Mouse (Mus musculus) erythroblast, adult 5-6 weeks (primary cell): ENCODE data around the gene Cfap61. TPM values are rescaled to one million over a fixed set of nuclear protein-coding genes. Genes with fewer than 3 reads are reported as not detected.

ENCODE experiments used
- ATAC-seq: replicated peaks from 2 replicates; pipeline ENCODE4 v1.8.0; 2016; ENCODE audit warnings: moderate number of reproducible peaks, mild to moderate bottlenecking, moderate TSS enrichment, inconsistent platforms; ENCODE audit not compliant: poor library complexity, low FRiP score, severe bottlenecking
- total RNA-seq, 2 experiments: library from RNA; stranded (forward) in 1 of 2; stranded (reverse) in 1 of 2; fragments of 150-400 nt in 1 of 2; fragments of 200-764, 138-1000 nt in 1 of 2; gene quantifications; 2 replicates each; pipeline versions ENCODE4 v1.2.3 to v1.2.4; 2015 to 2017; ENCODE audit warnings: low replicate concordance in 2 of 2

The Cfap61 gene
- total RNA-seq, 2 experiments from 2014 or later, result not detected

- no peak for ATAC-seq
Measured at GRCm38 (mm10) chr2:146246409-146247075, 312.0 kb downstream of the Cfap61 start.

- ATAC-seq, result no peak
Measured at GRCm38 (mm10) chr2:146247576-146247975, 313.0 kb downstream of the Cfap61 start.

- no peak for ATAC-seq
Measured at GRCm38 (mm10) chr2:146249033-146249432, 314.4 kb downstream of the Cfap61 start.

GRCm38 (mm10) chr2:146250236-146250904, 315.8 kb downstream of the Cfap61 start:
- ATAC-seq, result no peak

DNA sequence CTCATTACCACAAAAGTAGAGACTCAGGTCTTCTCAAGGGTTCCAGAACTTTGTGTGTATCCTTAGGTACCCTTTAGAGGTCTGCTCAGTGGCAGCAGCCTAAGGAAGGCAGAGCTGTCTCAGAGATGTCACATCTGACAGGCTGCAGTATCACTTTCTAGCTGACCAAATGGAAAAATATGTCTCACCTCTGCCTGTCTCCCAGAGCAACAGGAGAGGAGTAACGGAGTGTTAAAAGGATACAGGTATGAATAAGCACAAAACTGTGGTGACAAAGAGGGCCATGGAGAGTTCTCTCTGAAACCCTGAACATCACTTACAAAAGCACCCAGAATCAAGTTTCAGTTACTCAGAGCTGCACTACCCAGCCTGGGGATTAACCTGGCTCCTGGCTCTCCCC, 319.8 kb downstream of the Cfap61 start:
- ATAC-seq, result no peak

DNA sequence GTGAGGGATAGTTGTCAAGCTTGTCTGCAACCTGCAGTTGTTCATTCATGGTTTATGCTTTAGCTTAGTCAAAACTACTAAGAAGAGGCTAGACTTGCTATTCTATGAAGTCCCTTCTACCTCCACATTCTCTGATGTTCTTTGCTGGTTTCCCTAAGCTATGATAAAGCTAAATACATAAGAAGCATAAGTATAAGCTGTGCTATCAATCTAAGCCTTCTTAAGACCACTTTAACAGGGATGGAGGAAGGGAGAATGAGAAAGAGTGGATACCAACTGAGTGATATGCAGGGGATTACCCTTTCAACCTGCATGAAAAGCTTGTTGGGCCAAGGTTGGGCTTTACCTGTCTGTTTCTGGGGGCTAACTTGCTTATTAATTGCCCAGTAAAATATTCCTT, 321.1 kb downstream of the Cfap61 start:
- no peak for ATAC-seq

- ATAC-seq, result no peak
Measured at GRCm38 (mm10) chr2:146256321-146256875, 321.8 kb downstream of the Cfap61 start.

GRCm38 (mm10) chr2:146257037-146257436, 322.5 kb downstream of the Cfap61 start:
- no peak for ATAC-seq

DNA sequence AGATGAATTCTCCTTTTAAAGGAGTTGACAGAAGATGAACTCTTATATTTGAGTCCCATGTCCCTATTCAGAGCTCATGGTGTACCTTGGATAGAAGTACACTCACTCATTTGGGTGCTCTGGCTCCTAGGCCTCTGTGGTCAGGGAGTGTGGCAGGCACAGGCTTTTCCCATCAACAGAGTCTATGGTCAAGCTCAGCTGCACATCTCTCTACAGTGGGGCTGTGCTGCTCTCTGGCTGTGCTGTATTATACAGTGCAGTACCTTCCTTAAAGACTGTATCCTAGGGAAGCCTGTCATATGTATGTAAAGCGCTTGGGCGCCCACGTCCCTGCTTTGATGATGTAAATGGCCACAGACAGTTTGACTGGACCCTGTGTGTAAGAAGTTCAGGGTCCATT, 323.0 kb downstream of the Cfap61 start:
- ATAC-seq, result no peak

DNA sequence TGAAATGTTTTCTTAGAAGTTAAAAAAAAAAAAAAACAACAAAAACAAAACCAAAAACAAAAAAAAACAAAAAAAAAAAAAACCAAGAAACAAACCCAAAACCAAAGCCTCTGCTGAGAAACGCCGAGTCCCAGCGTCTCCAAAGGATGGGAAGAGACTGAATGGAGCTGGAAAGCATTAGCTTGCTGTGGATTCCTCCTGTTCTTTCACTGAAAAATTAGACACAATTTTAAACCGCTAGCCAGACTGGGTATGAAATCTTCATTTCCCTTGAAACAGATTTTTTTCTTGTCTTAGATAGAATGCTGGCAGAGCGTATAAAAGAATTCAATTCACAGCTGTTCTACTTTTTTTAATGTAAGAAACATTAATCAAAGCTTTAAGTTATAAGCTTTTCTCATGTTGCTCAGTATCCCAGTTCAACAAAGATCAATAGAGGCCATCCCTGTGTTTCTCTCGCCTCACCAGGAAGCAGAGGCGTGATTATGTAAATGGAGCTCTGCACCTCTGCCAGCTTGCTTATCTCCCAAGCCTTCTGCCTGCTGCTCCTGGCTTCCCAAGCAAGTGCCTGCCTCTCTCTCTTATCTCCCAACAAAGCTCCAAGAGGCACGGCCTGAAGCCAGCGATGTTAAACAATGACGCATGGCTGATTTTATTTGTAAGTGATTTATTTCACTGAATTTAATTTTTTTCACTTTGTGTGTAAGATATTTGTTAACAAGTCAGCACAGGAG, 324.3 kb downstream of the Cfap61 start:
- ATAC-seq, result no peak

- no peak for ATAC-seq
Measured at GRCm38 (mm10) chr2:146259787-146260560, 325.4 kb downstream of the Cfap61 start.

- ATAC-seq, result no peak
Measured at GRCm38 (mm10) chr2:146261146-146261545, 326.6 kb downstream of the Cfap61 start.

GRCm38 (mm10) chr2:146262215-146262614, 327.6 kb downstream of the Cfap61 start:
- no peak for ATAC-seq

DNA sequence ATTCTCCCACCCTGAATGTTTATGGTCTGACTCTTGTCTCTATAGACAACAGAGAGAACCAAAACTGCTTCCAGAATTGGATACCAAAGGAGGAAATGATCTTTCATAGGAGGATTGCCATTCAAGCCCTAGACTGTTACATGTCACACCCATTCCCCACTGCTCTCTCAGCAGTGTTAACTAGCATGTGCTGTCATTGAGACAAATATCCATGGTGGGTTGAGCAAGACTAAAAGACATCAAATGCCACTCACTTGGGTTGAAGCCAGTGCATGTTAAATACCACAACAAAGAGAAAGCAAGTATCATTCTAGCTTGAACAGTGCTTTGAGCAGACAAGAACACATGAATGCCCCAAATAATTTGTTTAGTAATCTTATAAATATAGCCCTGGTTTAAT, 328.4 kb downstream of the Cfap61 start:
- no peak for ATAC-seq

Other genes with a start within 250 kb of the Cfap61 start
- 9.2 and 24.0 TPM in 2 replicates for gene Naa20, start 32.7 kb upstream of the Cfap61 start, total RNA-seq (2015; ENCODE audit: low replicate concordance)
- gene Naa20, start 32.7 kb upstream of the Cfap61 start, total RNA-seq (2017; ENCODE audit: low replicate concordance), result 11.8 and 22.2 TPM in 2 replicates
- gene Crnkl1, start 230 bp downstream of the Cfap61 start, total RNA-seq (2015; ENCODE audit: low replicate concordance), result 13.3 and 35.5 TPM in 2 replicates
- gene Crnkl1, start 230 bp downstream of the Cfap61 start, total RNA-seq (2017; ENCODE audit: low replicate concordance), result 70.3 and 93.8 TPM in 2 replicates